Mouse (Mus musculus): ENCODE results near the gene BC005624.

DNA sequence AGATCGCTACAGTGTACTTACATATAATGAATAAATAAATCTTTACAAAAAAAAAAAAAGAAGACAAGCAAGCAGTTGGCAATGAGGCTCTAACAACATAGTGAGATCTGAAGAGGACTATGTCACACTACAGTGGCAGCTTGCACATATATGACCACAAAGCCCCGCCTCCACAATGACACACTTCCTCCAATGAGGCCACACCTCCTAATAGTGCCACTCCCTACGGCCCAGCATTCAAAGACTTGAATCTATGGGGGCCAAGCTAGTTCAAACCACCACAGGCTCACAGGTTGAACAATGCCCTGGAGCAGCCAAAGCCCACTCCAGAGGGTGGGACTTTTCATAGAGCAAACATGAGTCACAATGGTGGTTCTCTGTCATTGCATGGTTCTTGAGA lies 50.1 kb downstream of the BC005624 start:
- TF ChIP-seq EP300 (IDR thresholded peaks at IDR 0.05) (no peak), CTCF (IDR thresholded peaks at IDR 0.05) (no peak)

Measured in lung, postnatal 0 days (tissue).